ENCODE assay signal across 9 mouse cellular contexts in the genomic region with DNA sequence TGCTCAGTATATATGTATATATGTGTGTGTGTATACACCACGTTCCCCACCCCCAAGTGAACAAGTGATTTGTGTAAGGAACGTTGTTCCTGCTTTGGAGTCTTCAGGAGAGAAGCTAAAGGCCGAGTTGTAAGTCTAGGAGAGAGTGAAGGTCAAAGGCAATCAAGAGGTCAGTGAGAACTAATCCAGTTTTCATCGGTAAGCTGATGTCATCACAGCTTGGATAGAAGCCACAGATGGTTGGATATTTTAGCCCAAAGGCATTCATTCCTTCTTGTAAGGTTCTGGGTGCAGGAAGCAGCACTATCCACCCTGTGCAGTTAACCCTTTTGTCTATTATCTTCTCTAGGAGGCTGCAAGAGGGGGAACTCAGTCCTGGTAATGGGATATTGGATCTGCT. TPM values are rescaled to one million over a fixed set of nuclear protein-coding genes. Genes with fewer than 3 reads are reported as not detected.
DNase-seq lines count a peak whose midpoint lies in the region; ATAC-seq lines count a peak whose summit lies in the region.
"Had no signal": no experiment of that assay in that cellular context is flagged by ENCODE, and none has a peak within 500 bp of the region (broad histone marks: within the 10 kb centered on the region; RNA-seq: fewer than 3 reads in every experiment).

No protein-coding gene starts in this region.

- H3K9ac ChIP-seq in forebrain, embryonic 15.5 days (replicated peaks) = no peak overlapping the region
- H3K9ac ChIP-seq in limb, embryonic 12.5 days (replicated peaks) = no peak overlapping the region
- H3K9ac ChIP-seq in stomach, embryonic 15.5 days = no peak overlapping the region

- peaks cover 56% of the 10 kb centered on the region for H3K36me3 ChIP-seq in forebrain, embryonic 10.5 days (replicated peaks)
- peaks cover 3% of the 10 kb centered on the region; the same call in 1 of the 2 replicates for H3K36me3 ChIP-seq in forebrain, embryonic 15.5 days
- H3K36me3 ChIP-seq in megakaryocyte, embryonic 14.5 days (replicated peaks; ENCODE audit: low read length) = peaks cover 35% of the 10 kb centered on the region
- peaks cover 21% of the 10 kb centered on the region; the same call in 1 of the 2 replicates for H3K36me3 ChIP-seq in limb, embryonic 12.5 days
- H3K36me3 ChIP-seq in stomach, embryonic 15.5 days = no peaks in the 10 kb centered on the region

- H3K27me3 ChIP-seq in forebrain, embryonic 10.5 days (ENCODE audit: poor library complexity, severe bottlenecking) = peaks cover 26% of the 10 kb centered on the region
- no peaks in the 10 kb centered on the region for H3K27me3 ChIP-seq in forebrain, embryonic 15.5 days
- H3K27me3 ChIP-seq in megakaryocyte, embryonic 14.5 days (replicated peaks) = peaks cover 5% of the 10 kb centered on the region
- H3K27me3 ChIP-seq in limb, embryonic 12.5 days = peaks cover 8% of the 10 kb centered on the region; the same call in 1 of the 2 replicates
- no peaks in the 10 kb centered on the region for H3K27me3 ChIP-seq in stomach, embryonic 15.5 days (replicated peaks)

- H3K9me3 ChIP-seq in forebrain, embryonic 10.5 days = no peaks in the 10 kb centered on the region
- no peaks in the 10 kb centered on the region for H3K9me3 ChIP-seq in forebrain, embryonic 15.5 days
- H3K9me3 ChIP-seq in megakaryocyte, embryonic 14.5 days = no peaks in the 10 kb centered on the region
- no peaks in the 10 kb centered on the region for H3K9me3 ChIP-seq in limb, embryonic 12.5 days
- no peaks in the 10 kb centered on the region for H3K9me3 ChIP-seq in stomach, embryonic 15.5 days

- no peak overlapping the region for H3K4me2 ChIP-seq in forebrain, embryonic 15.5 days (replicated peaks)
- H3K4me2 ChIP-seq in limb, embryonic 12.5 days = peak overlapping the region; percentile 63
- peak overlapping the region; percentile 52; the same call in 1 of the 2 replicates for H3K4me2 ChIP-seq in stomach, embryonic 15.5 days

- WGBS in forebrain, embryonic 10.5 days = 40% methylated on average over 4 of the region's 4 CpGs
- 39% methylated on average over 4 of the region's 4 CpGs for WGBS in forebrain, embryonic 15.5 days
- WGBS in limb, embryonic 12.5 days = 52% methylated on average over 4 of the region's 4 CpGs
- WGBS in stomach, embryonic 15.5 days = 36% methylated on average over 4 of the region's 4 CpGs

- DNase-seq in forebrain, embryonic 10.5 days (ENCODE audit: extremely low spot score, low spot score) = no peak
- no peak for DNase-seq in spleen, adult 18-20 months
- DNase-seq: adrenal gland, postnatal 14 days had no signal

- no peak overlapping the region for H3K27ac ChIP-seq in forebrain, embryonic 10.5 days
- H3K27ac ChIP-seq in forebrain, embryonic 15.5 days (replicated peaks) = no peak overlapping the region
- H3K27ac ChIP-seq in limb, embryonic 12.5 days = no peak overlapping the region
- H3K27ac ChIP-seq in stomach, embryonic 15.5 days = no peak overlapping the region

- peaks cover 36% of the 10 kb centered on the region for H3K4me1 ChIP-seq in forebrain, embryonic 10.5 days
- H3K4me1 ChIP-seq in forebrain, embryonic 15.5 days = peaks cover 32% of the 10 kb centered on the region
- H3K4me1 ChIP-seq in megakaryocyte, embryonic 14.5 days = peaks cover 33% of the 10 kb centered on the region
- peaks cover 13% of the 10 kb centered on the region for H3K4me1 ChIP-seq in limb, embryonic 12.5 days (replicated peaks)
- H3K4me1 ChIP-seq in stomach, embryonic 15.5 days = no peaks in the 10 kb centered on the region

- no peak for ATAC-seq in forebrain, embryonic 15.5 days (replicated peaks)
- no peak for ATAC-seq in megakaryocyte, adult 5-6 weeks (ENCODE audit: poor library complexity, severe bottlenecking)
- no peak for ATAC-seq in limb, embryonic 12.5 days (ENCODE audit: insufficient number of reproducible peaks, insufficient read depth, low FRiP score, low TSS enrichment, low read depth)
- no peak for ATAC-seq in stomach, embryonic 15.5 days (ENCODE audit: insufficient read depth, low FRiP score, low read depth)
- no peak for ATAC-seq in erythroblast, adult 5-6 weeks (replicated peaks; ENCODE audit: low FRiP score, poor library complexity, severe bottlenecking)

- peak overlapping the region; percentile 63 for H3K4me3 ChIP-seq in forebrain, embryonic 10.5 days
- no peak overlapping the region for H3K4me3 ChIP-seq in forebrain, embryonic 15.5 days
- peak overlapping the region; percentile 92 for H3K4me3 ChIP-seq in megakaryocyte, embryonic 14.5 days (replicated peaks)
- peak overlapping the region; percentile 55; the same call in 1 of the 2 replicates for H3K4me3 ChIP-seq in limb, embryonic 12.5 days (replicated peaks)
- no peak overlapping the region for H3K4me3 ChIP-seq in stomach, embryonic 15.5 days (replicated peaks)

RNA-seq across cellular contexts. Expression of gene Pgk1, which starts 3.2 kb away (rescaled TPM):
- polyA plus RNA-seq in forebrain, embryonic 10.5 days (2016; fragmentation: Nextera tagmentation; extraction: Ambion mirVana) = 622 and 624 TPM in 2 replicates
- 262 and 269 TPM in 2 replicates for polyA plus RNA-seq in forebrain, embryonic 15.5 days (2015; fragmentation: Nextera tagmentation; extraction: Ambion mirVana)
- polyA plus RNA-seq in megakaryocyte, embryonic 14.5 days (2012; ENCODE audit: insufficient read depth, low replicate concordance) = 16.2 and 62.6 TPM in 2 replicates
- 313 and 334 TPM in 2 replicates for total RNA-seq in megakaryocyte, adult 5-6 weeks (2015)
- total RNA-seq in megakaryocyte, adult 5-6 weeks (2017) = 306 and 317 TPM in 2 replicates
- 337 and 358 TPM in 2 replicates for polyA plus RNA-seq in limb, embryonic 12.5 days (2016; fragmentation: Nextera tagmentation; extraction: Ambion mirVana)
- polyA plus RNA-seq in stomach, embryonic 15.5 days (2015; fragmentation: Nextera tagmentation; extraction: Ambion mirVana) = 290 and 352 TPM in 2 replicates
- 75.0 and 90.3 TPM in 2 replicates for total RNA-seq in erythroblast, adult 5-6 weeks (2015; ENCODE audit: low replicate concordance)
- 57.3 and 67.1 TPM in 2 replicates for total RNA-seq in erythroblast, adult 5-6 weeks (2017; ENCODE audit: low replicate concordance)

RNA-seq across cellular contexts. Expression of gene Taf9b, which starts 30.9 kb away (rescaled TPM):
- polyA plus RNA-seq in forebrain, embryonic 10.5 days (2016; fragmentation: Nextera tagmentation; extraction: Ambion mirVana) = 8.1 and 8.8 TPM in 2 replicates
- 11.4 and 14.5 TPM in 2 replicates for polyA plus RNA-seq in forebrain, embryonic 15.5 days (2015; fragmentation: Nextera tagmentation; extraction: Ambion mirVana)
- polyA plus RNA-seq in megakaryocyte, embryonic 14.5 days (2012; ENCODE audit: insufficient read depth, low replicate concordance) = 0.86 TPM in 1 of 2 replicates, not detected in the other
- total RNA-seq in megakaryocyte, adult 5-6 weeks (2015) = 5.2 and 7.2 TPM in 2 replicates
- 4.6 and 5.2 TPM in 2 replicates for total RNA-seq in megakaryocyte, adult 5-6 weeks (2017)
- 6.5 and 8.5 TPM in 2 replicates for polyA plus RNA-seq in limb, embryonic 12.5 days (2016; fragmentation: Nextera tagmentation; extraction: Ambion mirVana)
- polyA plus RNA-seq in stomach, embryonic 15.5 days (2015; fragmentation: Nextera tagmentation; extraction: Ambion mirVana) = 10.6 and 10.9 TPM in 2 replicates
- 2.7 and 6.9 TPM in 2 replicates for total RNA-seq in erythroblast, adult 5-6 weeks (2015; ENCODE audit: low replicate concordance)
- total RNA-seq in erythroblast, adult 5-6 weeks (2017; ENCODE audit: low replicate concordance) = 2.0 TPM in 1 of 2 replicates, not detected in the other

RNA-seq across cellular contexts. Expression of gene Tlr13, which starts 47.1 kb away (rescaled TPM):
- polyA plus RNA-seq in forebrain, embryonic 10.5 days (2016; fragmentation: Nextera tagmentation; extraction: Ambion mirVana) = 0.10 and 0.12 TPM in 2 replicates
- 0.23 and 0.33 TPM in 2 replicates for polyA plus RNA-seq in forebrain, embryonic 15.5 days (2015; fragmentation: Nextera tagmentation; extraction: Ambion mirVana)
- 0.41 TPM in 1 of 2 replicates, not detected in the other for polyA plus RNA-seq in megakaryocyte, embryonic 14.5 days (2012; ENCODE audit: insufficient read depth, low replicate concordance)
- total RNA-seq in megakaryocyte, adult 5-6 weeks (2015) = 116 and 127 TPM in 2 replicates
- 131 and 150 TPM in 2 replicates for total RNA-seq in megakaryocyte, adult 5-6 weeks (2017)
- 0.31 and 0.35 TPM in 2 replicates for polyA plus RNA-seq in limb, embryonic 12.5 days (2016; fragmentation: Nextera tagmentation; extraction: Ambion mirVana)
- polyA plus RNA-seq in stomach, embryonic 15.5 days (2015; fragmentation: Nextera tagmentation; extraction: Ambion mirVana) = 1.0 and 1.1 TPM in 2 replicates
- total RNA-seq in erythroblast, adult 5-6 weeks (2015; ENCODE audit: low replicate concordance) = 9.0 and 11.9 TPM in 2 replicates
- 9.5 and 9.8 TPM in 2 replicates for total RNA-seq in erythroblast, adult 5-6 weeks (2017; ENCODE audit: low replicate concordance)

Comparison
In these comparisons a context has a peak if more than half of its experiments do, and no peak if none do; other contexts are left out.
1. H3K4me3 ChIP-seq: peak in forebrain, embryonic 10.5 days (single experiment), megakaryocyte, embryonic 14.5 days (single experiment) and limb, embryonic 12.5 days (single experiment); none in forebrain, embryonic 15.5 days (single experiment) and stomach, embryonic 15.5 days (single experiment).